Mouse (Mus musculus): Measurements from ENCODE around the gene Cdt1.

Cdt1 gene
- long read RNA-seq, experiment 1, partial matches to known transcripts = 0 of 3 reads
- long read RNA-seq, experiment 1, other reads (novel, unspliced or antisense) = 0 of 3 reads
- long read RNA-seq, experiment 2, partial matches to known transcripts = 0 of 1 reads
- long read RNA-seq, experiment 2, other reads (novel, unspliced or antisense) = 0 of 1 reads

DNA sequence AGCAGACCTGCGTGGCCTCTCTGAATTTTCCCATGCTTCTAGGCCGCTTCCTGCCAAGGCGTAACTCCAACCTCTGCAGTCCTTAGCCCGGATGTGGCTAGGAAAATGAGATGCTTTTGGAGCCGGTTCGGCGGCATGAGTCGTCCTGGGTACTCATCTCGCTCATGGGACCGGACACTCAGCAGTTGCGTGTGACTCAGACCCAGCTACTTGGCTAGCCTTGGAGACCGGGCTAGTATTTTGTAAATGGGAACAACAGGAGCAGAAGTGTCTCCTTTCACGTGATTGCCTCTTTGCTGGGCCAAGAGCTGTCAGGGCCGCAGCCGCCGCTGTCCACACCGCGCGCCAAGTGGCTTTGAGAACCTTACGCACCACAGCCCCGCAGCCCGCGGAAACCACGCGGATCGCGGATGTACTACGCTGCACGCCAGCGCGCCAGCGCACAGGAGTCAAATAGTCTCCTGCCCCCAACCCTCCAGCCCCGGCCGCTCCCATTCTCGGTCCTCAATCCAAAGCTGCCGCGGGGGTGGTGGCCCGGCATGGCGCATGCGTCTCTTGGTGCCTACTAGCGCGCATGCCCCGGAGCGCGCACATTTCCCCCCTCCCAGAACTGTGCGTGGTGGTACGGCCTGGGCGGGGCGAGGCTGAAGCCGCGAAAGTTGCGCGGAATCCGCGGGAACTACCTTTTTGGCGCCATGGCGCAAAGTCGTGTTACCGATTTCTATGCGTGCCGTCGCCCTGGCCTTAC lies at the start of gene Cdt1:
TSS of gene Cdt1 (plus strand) at position 655 of the 748 bp plus-strand sequence.
- intact Hi-C loops (cut with DNase I) = loop anchor here (5.0 kb wide), 1 partner anchor 45 kb away; the partner anchor contains the start of genes Galns and Trappc2l

DNA sequence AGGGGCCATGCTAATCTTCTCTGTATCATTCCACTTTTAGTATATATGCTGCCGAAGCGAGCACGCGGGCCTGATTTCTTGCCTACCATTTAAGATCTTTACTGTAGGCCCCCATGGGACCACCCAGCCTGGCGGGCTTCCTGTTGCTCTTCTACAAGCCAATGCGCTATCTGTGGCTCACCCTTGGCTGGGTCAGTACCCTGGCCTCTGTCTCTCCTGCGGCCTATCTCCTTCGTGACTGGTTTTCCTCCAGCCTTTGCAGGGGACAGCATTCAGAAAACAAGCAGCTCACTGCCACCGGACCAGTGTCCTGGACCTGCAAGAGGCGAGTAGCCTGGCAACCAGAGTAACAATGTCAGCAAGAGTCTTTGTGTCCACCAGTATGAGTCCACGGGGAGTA lies 47.2 kb upstream of the Cdt1 start:
- intact Hi-C loops (cut with DNase I) = no loop called here

DNA sequence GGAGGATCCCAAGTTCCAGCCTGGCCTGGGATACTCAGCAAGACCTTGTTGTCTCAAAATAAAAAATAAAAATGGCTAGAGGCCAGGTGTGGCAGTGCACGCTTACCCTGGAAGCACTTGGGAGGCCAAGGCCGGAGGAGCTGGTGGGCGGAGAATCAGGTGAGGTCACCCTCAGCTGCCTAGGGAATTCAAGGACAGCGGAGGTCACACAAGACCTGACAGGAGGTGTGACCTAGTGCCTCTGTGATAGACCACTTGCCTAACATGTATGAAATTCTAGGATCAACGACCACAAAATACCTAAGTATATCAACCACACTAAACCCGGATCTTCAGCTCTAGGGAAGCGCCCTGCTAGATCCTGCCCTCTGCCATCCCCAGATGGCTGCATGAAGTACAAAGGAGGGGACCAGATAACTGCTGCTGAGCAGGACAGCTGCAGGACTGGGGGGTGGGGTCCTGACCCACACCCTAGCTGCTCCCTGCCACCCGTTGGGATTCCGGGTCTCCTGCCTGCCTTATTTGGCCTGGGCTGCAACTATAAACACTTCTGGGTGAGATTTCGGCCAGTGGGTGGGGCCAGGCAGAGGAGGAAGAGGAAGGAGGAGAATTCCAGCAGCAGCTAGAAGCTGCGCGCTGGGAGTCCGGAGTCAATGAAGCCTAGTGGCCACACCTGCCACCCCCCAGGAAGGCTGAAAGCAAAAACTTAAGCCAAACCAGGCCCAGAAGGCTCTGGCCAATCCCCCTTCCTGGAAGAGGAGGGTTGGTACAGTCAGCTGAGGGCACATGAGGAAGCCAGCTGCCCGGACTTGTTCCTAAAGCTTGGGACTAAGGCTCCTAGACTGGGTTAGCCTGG lies 44.8 kb upstream of the Cdt1 start:
- intact Hi-C loops (cut with DNase I) = no loop called here

DNA sequence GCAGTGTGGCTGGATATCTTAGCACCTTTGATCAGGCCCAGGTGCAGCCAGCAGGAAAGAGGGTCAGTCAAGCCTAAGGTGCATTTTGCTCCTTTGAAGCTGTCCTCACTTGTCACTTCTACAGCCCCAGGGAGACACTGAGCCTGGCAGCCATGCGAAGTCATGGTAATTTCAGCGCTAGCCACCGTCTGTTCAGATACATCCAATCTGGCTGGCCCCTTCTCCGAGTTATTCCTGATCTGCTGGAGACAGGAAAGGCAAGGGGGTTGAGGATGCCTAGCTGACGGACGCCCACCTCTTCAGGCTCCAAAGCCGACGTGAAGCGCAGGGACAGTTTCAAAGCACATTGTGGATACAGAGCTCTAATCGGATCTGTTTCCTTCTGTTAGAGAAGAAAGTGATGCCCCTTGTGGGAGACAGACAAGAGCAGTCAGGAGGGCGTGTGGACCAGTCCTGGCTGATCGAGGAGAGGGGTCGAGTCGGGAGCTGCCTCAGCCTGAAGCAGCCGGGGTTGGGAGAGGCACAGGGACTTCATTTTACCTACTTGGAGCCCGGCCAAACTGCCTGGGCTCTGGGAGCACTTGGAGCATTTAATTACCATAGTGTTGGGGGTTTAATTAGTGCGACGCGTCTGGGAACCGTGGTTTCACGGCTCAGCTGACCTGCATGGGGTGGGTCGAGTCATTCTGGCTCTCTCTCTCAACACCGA lies 44.0 kb upstream of the Cdt1 start:
- intact Hi-C loops (cut with DNase I) = no loop called here

DNA sequence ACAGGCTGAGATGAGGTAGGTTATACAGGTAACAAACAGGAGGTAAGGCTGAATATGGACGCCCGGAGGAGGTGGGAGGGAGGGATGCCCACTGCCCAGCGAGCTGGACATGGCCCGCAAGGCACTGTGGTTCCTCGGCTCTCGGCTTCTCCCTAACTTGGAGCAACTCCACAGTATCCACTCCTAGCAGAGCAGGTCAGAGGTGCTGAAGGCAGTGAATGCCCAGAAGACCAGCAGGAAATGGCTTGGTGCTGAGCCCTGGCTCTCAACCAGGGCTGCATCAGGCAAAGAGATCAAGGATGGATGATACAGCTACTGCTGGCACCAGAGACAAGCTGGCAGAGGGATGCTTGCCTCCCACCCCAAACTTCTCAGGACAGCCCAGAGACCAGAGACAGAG lies 43.3 kb upstream of the Cdt1 start:
- intact Hi-C loops (cut with DNase I) = no loop called here

DNA sequence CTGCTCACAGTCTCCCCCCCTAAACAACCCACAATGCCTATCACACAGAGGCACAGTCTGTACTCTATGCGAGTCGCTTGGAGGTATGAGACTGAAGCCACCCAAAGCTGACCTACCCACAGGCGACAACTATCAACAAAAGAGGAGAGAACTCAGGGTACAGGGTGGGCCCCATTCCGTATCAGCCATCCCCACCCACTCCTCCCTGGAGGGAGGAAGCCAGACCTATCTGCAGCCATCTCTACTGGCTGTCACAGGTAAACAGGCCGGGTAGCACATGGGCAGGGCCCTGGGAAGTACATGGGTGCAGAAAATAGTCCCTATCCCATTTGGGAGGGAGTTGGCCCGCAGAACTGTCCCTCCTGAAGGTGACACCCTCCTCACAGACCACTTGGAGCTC lies 42.8 kb upstream of the Cdt1 start:
- intact Hi-C loops (cut with DNase I) = no loop called here

DNA sequence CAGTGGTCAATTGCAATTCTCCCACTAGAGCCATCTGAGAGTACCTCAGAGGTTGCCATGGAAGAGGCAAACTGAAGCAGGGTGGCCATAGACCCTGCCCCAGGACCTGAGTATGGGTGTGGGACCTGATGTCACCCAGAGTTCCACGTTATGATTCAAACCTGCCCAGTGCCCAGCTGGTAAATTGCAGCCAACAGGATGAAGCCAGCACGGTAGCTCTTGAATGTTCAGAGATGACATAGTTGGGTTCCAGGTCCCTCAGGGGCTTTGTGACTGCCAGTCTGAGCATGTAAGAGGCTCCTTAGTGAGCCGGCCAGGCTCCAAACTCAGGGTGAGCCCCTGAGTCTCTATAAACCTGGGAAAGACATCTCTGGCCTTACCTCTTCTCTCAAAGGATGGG lies 41.7 kb upstream of the Cdt1 start:
- intact Hi-C loops (cut with DNase I) = no loop called here

DNA sequence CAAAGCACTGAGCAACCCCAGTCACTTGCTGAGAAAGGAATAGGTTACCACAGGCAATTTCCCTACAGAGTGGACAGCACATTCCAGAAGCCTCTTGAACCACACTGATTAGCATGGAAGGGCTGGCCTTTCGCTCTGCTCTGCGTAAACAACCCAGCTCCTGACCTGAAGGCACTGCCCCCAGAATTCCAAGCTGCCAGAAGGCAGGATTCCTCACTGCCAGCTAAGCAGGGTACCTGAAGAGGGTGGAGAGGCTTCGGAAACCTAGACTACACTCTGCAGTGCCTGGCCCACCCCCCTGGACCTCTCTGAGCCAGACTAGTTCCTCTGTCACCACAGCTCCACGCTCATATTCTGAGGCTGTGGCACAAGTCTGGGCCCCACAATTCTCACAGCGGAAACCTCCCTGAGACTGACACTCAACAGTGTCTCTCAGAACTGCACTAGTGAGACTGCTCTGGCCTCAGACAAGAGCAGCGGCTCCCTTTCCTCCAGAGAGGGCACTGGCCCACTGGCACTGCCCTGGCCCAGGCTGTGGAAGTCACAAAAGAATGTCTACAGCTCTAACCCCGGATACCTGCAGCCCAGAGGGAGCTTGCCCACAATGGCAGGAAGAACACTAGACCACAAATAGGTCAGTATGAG lies 41.2 kb upstream of the Cdt1 start:
- intact Hi-C loops (cut with DNase I) = no loop called here

DNA sequence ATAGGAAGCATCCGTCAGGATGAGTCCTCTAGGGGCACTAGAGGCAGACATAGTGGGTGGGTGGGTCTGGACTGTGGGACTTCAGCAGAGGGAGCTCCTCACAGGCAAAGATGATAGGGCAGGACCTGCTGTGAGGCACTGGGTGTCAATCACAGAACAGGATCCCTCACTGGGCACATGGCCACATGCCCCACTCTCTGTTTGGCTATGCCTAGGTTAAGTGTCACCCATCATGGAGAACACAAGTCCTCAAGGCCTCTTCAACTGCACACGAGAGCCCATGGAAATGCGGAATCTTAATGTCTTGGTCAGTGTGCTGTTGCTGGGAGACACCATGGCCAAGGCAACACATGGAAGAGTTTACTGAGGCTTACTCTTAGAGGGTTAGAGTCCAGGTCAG lies 39.9 kb upstream of the Cdt1 start:
- intact Hi-C loops (cut with DNase I) = no loop called here

DNA sequence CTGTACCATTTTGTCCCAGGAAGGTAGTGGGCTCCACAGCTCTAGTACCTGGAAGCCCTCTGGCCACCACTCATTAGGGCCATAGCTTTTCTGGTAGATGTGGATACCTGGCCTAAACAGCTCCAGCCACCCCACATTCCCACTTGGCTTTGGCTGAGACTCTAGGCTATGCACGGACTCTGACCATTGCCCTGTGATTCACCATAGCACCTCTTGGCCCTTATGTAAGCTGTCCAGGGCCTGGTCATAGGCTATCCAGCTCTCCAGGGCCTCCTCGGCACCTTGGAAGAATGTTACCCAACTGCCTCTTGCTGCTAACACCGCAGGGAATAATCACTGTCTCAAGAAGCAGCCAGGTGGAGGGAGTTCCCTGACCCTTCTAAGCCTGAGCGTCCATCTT lies 38.7 kb upstream of the Cdt1 start:
- intact Hi-C loops (cut with DNase I) = no loop called here

DNA sequence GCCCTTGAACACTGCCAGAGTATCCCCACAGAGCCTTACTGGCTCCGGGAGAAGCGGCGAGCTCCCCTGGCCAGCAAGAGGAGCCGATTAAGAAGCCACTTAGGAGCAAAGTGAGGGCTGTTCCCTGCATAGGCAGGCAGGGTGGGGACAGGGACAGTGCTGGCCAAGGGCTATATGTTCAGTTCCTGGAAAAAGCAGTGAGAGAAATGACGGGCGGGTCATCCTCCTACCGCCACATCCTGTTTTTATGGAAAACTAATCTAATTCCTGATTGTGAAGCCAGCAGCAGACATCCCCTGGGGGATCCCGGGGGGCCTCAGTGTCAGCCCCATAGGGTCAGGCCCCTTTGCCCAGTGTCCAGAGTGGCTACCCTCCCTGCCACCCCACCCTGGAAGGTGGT lies 36.5 kb upstream of the Cdt1 start:
- intact Hi-C loops (cut with DNase I) = no loop called here

DNA sequence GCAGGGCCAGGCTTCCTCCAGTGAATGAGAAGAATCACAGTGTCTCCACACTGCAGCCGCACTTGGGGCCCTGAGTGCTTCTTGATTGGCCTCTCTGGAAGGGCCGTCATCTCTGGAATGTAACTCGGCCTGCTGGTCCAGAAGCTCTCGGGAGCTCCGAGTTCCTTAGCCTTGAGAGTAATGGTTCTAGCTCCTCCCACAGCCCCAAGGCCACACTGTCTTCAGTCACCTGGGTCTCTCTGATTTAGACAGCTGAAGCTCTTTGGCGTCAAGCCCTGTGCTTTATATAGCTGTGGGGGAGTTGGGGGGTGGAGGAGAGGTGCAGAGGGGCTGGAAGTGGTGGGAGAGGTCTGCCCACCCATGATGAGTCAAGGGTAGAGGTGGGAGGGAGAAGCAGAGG lies 30.8 kb upstream of the Cdt1 start:
- intact Hi-C loops (cut with DNase I) = no loop called here

DNA sequence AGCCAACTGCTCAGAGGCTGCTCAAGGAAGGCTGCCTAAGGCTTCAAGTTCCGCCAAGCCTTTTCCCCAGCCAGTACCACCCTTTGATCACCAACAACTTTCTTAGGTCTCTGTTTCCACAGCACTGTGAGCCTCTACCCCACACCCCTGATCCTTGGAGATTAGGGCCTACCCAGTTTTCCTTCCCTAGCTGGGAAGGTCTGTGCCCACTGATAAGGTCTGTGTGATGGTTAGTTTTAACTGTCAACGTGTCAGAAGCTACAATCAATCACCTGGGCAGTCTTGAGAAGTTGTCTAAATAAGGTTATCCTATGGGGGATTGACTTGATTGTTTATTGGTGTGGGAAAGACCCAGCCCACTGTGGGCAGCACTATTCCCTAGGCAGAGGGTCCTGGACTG lies 30.0 kb upstream of the Cdt1 start:
- intact Hi-C loops (cut with DNase I) = no loop called here

DNA sequence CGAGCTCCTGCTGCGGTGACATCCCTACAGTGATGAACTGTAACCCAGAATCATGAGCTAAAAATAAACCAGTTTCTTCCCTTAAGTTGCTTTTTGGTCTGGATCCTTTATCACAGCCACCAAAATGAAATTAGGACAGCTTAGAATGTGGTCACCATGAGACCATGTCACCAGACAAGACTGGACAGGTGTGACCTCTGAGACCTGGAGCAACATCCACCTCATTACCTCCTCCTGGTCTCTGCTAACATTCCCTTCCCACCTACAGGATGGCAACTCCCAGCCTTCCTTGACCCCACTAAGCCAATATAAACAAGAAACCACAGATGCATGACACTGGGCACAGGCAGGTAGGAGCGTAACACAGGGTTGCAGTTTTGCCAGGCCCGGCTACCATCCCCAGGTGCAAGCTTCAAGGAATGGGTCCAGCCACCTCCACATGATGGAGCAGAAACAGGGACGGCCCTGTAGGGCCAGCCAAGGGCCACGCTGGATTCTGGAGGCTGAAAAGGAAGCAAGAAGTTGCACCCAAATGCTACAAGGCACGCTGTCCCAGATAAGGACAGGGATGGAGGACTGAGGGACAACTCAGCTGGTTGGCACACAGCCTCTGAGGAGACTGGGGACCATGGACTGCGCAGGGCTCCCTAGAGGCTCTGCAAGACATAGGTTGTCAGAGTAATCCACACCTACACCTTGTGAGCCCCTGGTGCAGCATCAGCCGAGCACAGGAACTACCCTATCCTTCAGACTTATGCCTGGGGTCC lies 29.3 kb upstream of the Cdt1 start:
- intact Hi-C loops (cut with DNase I) = no loop called here

DNA sequence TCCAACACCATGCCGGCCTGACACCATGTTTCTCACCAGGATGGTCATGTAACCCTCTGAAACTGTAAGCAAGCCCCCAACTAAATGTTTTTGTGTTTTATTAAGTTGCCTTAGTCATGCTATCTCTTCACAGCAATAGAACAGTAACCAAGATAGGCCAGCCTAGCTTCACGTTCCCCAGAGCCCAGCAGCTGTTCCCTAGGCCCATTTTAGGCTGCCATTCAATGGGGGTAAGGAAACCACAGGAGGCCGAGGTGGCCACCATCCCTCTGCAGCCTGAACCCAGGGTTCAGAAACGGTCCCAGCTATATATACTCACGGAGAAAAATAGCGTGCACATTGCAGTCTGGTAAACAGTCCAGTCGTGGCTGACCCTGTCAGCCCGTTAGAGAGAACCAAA lies 23.7 kb upstream of the Cdt1 start:
- intact Hi-C loops (cut with DNase I) = no loop called here

DNA sequence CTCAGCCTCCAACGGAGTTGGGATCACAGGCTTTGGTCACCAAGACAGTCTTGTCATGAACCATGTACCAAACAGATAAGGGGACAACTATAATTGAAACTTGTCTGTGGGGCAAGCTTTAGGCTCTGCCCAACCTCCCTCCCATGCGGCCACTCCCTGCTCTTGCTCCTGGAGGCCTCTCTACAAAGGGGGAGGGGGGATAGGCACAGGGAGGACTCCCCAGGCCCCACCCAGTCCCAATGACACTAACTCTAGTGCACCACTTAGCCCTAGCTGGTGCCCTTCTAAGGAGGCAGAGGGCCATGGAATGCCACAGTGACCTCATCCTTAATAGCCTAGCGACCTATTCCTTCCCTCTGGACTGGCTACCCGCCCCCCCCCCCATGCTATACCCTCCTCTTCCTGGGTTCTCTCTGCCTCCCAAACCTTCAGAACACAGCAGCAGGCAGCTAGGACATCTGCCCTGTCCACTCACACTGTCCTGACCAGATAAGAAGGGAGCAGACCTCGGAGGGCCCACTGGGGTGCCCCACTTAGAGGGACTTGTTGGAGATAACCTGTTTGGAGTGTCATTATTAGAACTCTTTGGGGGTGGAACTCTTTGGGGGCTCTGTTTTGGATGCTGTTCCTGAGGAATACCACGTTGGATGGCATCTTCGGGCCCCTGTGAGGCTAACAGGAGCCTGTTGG lies 21.6 kb upstream of the Cdt1 start:
- intact Hi-C loops (cut with DNase I) = no loop called here

DNA sequence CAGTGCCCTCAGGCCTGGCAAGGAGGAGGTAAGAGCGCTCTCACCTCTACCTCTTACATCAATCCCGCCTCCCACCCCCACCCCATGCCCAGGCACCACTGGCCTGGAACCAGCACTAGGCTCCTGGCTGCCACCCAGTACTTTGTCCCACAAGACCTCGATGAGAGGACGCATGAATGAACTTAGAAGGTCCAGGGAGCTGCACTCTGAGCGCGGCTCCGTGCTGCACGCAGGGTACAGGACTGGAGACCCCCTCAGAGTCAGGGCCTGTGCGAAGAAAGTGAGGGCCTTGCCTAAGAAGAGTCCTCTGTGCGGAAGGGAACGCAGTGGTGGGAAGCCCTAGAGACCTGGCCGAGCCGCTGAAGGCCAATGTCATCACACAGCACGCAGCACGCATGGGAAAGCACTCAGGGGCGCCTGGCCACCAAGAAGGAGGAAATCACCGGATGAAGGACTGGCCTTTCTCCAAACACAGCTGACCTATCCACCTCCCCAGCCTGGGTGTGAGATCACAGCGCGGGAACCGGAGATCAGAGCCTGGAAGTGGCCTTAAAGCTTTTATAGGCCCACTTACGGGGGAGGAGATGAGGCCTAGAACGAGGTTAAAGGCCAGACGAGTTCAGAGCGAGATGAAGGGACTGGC lies 20.9 kb upstream of the Cdt1 start:
- intact Hi-C loops (cut with DNase I) = no loop called here

DNA sequence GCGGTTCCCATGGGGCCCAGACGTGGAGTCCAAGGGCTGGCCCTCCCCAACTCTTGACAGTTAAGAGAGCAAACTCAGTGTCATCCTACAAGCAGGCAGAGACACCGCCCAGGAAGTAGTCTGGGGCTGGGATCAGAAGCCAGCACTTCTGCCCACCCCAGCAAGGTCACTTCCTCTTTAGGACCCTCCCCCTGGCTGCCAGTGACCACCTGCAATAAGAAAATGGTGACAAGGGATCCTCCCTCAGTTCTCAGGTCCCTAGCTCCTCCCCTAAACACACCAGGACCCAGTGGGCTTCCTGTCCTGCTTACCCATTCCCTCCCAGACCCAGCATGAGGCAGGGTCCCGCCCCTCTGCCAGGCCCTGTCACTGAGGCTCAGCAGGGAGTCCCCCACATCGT lies 20.0 kb upstream of the Cdt1 start:
- intact Hi-C loops (cut with DNase I) = no loop called here

DNA sequence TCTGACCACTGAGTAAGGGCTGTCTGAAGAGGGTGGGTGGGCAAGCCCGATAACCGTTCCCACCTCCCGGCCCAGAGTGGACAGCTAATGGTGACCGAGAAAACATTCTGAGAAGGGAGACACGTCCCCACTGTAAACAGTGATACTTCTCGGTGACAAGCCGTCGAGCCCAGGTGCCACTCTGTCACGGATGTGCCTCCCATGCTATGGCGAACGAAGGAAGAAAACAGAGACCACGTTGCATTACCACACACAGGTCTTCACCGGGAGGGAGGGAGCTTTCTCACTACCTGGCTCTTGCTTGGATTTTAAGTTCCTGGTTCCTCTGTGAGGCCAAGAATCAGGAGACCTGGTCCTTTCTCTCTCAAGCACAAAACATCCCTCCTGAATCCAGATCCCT lies 19.5 kb upstream of the Cdt1 start:
- intact Hi-C loops (cut with DNase I) = no loop called here

Measured in adrenal gland (tissue).